Mouse (Mus musculus) kidney, postnatal 10 days (tissue): ENCODE measurements around the gene Dock4.

Source experiments
- DNase-seq: peaks from one replicate; pipeline ENCODE4 v3.0.0; 2021; ENCODE audit warnings: mixed read lengths

Dock4 gene

GRCm38 (mm10) chr12:40511643-40512369 is 66.1 kb downstream of the Dock4 start:
- no peak for DNase-seq

- no peak for DNase-seq
Measured at GRCm38 (mm10) chr12:40512370-40512693, 66.6 kb downstream of the Dock4 start.

DNA sequence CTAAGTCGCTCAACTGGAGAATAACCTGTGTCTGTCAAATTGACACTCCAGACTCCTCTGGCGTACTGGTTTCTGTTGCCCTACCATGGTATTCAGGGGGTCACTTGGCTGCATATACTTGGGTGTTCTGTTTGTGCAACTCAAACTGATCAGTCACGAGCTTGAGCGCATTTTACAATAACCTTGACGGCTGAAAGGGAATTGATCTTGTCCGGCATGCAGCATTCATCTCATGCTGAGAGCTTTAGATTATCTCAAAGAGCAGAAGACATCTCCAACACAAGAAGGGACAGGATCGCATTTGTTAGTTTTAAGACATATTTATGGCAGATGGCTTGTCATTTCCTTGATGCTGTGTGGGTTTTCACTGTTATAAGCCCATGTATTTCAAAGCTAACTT is 67.2 kb downstream of the Dock4 start:
- DNase-seq = no peak

- no peak for DNase-seq
Measured at GRCm38 (mm10) chr12:40514021-40514420, 68.3 kb downstream of the Dock4 start.

GRCm38 (mm10) chr12:40522468-40522867 is 76.7 kb downstream of the Dock4 start:
- no peak for DNase-seq

DNA sequence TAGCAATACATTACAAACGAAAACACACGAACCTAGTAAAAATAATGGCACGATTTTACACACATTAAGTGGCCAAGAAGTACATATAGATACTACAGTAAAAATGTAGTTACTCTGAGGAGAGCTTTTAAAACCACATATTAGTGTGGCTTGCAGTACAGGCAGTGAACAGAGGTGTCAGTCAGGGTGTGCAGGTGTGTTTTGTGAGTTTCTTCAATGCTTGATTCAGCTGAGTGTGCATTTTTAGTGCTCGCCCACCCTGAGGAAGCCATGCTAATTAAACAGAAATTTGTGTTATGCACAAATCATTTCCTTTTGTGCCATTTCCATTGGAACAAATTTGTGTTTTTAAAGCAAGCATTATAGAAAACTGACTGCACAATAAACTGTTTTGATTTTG is 77.3 kb downstream of the Dock4 start:
- no peak for DNase-seq

DNA sequence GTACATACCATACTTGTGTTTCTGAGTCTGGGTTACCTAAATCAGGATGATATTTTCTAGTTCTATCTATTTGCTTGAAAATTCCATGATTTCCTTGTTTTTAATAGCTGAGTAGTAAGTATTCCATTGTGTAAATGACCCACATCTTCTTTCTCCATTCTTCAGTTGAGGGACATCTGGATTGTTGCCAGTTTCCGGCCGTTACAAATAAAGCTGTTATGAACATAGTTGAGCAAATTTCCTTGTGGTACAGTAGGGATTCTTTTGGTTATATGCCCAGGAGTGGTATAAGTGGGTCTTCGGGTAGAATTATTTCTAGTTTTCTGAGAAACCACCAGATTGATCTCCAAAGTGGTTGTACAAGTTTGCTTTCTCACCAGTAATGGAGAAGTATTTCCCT is 79.3 kb downstream of the Dock4 start:
- peak; percentile 56 for DNase-seq

- peak; percentile 38 for DNase-seq
Measured at GRCm38 (mm10) chr12:40535655-40536618, 90.2 kb downstream of the Dock4 start.

DNA sequence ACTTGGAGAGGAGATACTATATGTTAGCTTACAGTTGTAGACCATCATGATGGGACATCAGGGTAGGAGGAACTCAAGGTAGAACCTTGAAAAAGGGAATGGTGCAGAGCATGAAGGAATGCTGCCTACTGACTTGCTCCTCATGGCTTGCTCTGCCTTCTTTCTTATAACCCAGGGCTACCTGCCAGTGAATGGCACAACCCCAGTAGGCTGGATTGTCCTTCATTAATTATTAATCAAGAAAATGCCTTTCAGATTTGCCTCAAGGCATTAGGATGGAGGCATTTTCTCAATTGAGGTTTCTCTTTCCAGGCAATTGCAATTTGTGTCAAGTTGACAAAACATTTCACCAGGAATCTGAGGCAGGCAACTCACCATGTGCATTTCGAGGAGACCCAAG is 92.1 kb downstream of the Dock4 start:
- no peak for DNase-seq

- no peak for DNase-seq
Measured at GRCm38 (mm10) chr12:40538318-40538717, 92.6 kb downstream of the Dock4 start.

- DNase-seq = no peak
Measured at GRCm38 (mm10) chr12:40538780-40539179, 93.0 kb downstream of the Dock4 start.

DNA sequence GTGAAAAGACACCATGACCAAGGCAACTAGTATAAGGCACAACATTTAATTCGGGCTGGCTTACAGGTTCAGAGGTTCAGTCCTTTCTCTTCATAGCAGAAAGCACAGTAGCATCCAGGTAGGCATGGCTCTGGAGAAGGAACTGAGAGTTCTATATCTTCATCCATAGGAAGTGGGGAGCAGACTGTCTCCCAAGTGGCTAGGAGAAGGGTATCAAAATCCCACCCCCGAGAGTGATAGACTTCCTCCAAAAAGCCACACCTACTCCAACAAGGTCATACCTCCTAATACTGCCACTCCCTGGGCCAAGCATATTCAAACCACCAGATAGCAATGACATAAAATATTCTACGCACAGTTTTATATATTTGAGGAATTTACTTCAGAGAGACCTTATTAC is 98.5 kb downstream of the Dock4 start:
- DNase-seq = no peak

- no peak for DNase-seq
Measured at GRCm38 (mm10) chr12:40546827-40547226, 101.1 kb downstream of the Dock4 start.

DNA sequence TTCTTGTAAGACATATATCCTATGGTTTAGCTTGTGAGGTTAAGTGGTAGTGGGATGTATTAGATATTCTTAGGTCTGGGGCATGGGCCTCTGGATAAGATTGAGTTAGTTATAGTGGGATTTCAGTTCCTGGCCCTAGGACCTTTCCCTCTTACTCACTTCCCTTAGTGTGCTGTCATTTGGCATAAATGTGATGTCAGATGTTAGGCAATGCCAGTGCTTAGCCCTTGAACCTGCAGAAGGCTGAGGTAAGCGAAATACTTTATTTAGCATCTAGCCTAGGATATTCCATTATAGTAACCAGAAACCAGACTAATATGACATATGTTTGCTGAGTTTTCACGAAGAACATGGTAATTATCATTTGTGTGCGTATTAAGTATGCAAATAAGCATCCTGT is 105.6 kb downstream of the Dock4 start:
- DNase-seq = no peak

DNA sequence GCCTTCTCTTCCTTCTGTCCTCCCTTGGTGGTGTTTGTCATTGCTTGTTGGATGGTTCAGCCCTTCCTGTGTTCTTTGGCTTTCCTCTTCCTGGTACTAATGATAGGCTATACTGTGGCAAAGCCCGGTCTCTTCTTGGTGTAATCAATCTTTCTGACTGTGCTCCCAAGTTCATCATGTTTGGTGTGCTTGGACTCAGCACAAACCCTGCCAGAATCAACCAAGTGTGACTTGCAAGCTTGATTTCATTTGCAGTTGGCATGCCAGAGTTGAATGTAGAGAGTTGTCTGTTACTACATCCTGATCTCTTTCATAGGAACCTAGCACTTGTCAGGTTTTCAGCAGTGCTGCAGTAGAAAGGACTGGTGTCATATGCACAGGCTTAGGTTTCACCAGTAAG is 106.4 kb downstream of the Dock4 start:
- no peak for DNase-seq

- no peak for DNase-seq
Measured at GRCm38 (mm10) chr12:40553929-40554328, 108.2 kb downstream of the Dock4 start.

- no peak for DNase-seq
Measured at GRCm38 (mm10) chr12:40554941-40555511, 109.3 kb downstream of the Dock4 start.

- no peak for DNase-seq
Measured at GRCm38 (mm10) chr12:40558600-40558999, 112.8 kb downstream of the Dock4 start.

- peak; percentile 30 for DNase-seq
Measured at GRCm38 (mm10) chr12:40559103-40559502, 113.4 kb downstream of the Dock4 start.

DNA sequence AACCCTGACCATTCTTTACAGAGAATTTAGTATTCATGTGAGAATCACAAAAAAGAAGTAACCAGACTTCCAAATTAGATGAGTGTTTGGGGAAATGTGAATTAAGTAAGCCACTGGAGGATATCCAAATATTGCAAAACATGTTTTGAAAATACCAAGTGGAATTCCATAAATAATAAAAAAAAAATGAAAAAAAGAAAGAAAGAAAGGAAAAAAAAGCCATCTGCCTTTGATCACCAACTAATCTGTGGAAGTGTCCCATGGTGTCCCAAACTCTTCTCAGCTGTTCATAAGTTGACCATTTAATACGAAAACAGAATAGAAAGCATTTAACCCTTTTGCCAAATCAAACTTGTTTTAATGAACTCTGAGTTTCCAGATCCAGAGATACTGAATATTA is 118.0 kb downstream of the Dock4 start:
- no peak for DNase-seq

GRCm38 (mm10) chr12:40564261-40564660 is 118.5 kb downstream of the Dock4 start:
- peak; percentile 22 for DNase-seq

DNA sequence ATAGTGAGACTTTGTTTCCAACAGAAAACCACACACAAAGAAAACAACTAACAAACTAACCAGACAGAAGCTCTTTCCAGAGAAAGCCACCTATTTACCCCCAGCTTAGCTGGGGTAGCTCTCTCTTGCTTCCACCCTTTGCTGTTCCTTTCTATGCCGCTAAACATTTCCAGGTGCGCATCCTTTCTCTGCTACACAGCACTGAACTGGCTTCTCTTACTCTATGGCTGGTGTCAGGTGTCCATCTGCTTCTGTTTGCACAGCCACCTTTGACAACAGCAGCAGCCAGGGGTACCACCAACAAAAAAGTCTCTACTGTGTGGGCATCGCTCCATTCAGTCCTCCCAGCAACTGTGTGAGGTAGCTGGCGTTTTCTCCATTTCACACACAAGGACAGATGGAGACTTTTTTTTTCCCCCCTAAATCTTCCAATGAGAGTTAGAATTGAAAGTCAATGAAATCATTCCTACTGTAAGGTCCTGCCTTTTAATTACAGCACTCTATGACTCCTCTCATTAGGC is 122.7 kb downstream of the Dock4 start:
- no peak for DNase-seq
